Mouse (Mus musculus) lung, postnatal 0 days (tissue): Measurements from ENCODE around the gene Tnk2. TPM values are rescaled to one million over a fixed set of nuclear protein-coding genes. Genes with fewer than 3 reads are reported as not detected.
"Not testable (repeated sequence)": the region's sequence is repeated elsewhere in the genome, so short reads cannot be mapped to it uniquely, and the experiment has no call there.

Experiments
- ATAC-seq: fragments of 200-750 bp; cut with Nextera tagmentation; 2 replicates; pipeline ENCODE4 v1.8.0; 2017; ENCODE audit warnings: moderate library complexity
- DNase-seq: peaks from one replicate; pipeline ENCODE4 v3.0.0-alpha.2; 2016; ENCODE audit warnings: low spot score
- H3K27ac ChIP-seq: fragments of 300-500 bp; sonication (generic); 2 replicates; pipeline ENCODE4 v1.5.1; 2014; ENCODE audit warnings: antibody characterized with exemption, mild to moderate bottlenecking, low read length, mixed read lengths
- H3K27me3 ChIP-seq: fragments of 300-500 bp; sonication (generic); replicated peaks from 2 replicates; pipeline ENCODE4 v1.6.1; 2014; ENCODE audit warnings: low read length, mixed read lengths; ENCODE audit not compliant: insufficient read depth
- H3K36me3 ChIP-seq: fragments of 300-500 bp; sonication (generic); 2 replicates; pipeline ENCODE4 v1.6.1; 2014; ENCODE audit warnings: low read length, mixed read lengths; ENCODE audit not compliant: insufficient read depth
- H3K4me1 ChIP-seq: fragments of 300-500 bp; sonication (generic); 2 replicates; pipeline ENCODE4 v1.6.1; 2014; ENCODE audit warnings: antibody characterized with exemption, low read depth, low read length, mixed read lengths; ENCODE audit not compliant: insufficient read depth
- H3K4me2 ChIP-seq: fragments of 300-500 bp; sonication (generic); replicated peaks from 2 replicates; pipeline ENCODE4 v1.6.1; 2014; ENCODE audit warnings: low read depth, mild to moderate bottlenecking, low read length, moderate library complexity, mixed read lengths
- H3K4me3 ChIP-seq: fragments of 300-500 bp; sonication (generic); 2 replicates; pipeline ENCODE4 v1.5.1; 2014; ENCODE audit warnings: low read depth, low read length
- H3K9ac ChIP-seq: fragments of 300-500 bp; sonication (generic); replicated peaks from 2 replicates; pipeline ENCODE4 v1.6.1; 2014; ENCODE audit warnings: low read depth, mild to moderate bottlenecking
- H3K9me3 ChIP-seq: fragments of 300-500 bp; sonication (generic); 2 replicates; pipeline ENCODE4 v1.6.1; 2016; ENCODE audit warnings: low read length, mixed read lengths
- CTCF ChIP-seq: IDR thresholded peaks from 2 replicates; pipeline ENCODE4 v1.5.1; 2016; ENCODE audit warnings: antibody characterized with exemption, mild to moderate bottlenecking
- EP300 ChIP-seq: IDR thresholded peaks from 2 replicates; pipeline ENCODE4 v1.6.1; 2016; ENCODE audit warnings: antibody characterized with exemption, mild to moderate bottlenecking, control low read depth
- WGBS: fragments of 180-500 bp; shearing (Covaris S2); extraction: QIAGEN DNeasy Blood & Tissue Kit; methylation state at CpG from one replicate; pipeline ENCODE4 v1.1.7; 2014; 5-methylcytosine and 5-hydroxymethylcytosine counted together
- polyA plus RNA-seq: library from polyadenylated mRNA; unstranded; fragments of >200 nt; fragmentation: Nextera tagmentation; extraction: Ambion mirVana; gene quantifications from 2 replicates; pipeline ENCODE4 v1.2.1, GENCODE M21; 2015

The Tnk2 gene
- polyA plus RNA-seq, 1 experiment from 2014 or later, result 19.8 TPM

- H3K4me3 ChIP-seq, result no peak overlapping the region
- no peaks in the 10 kb centered on the region for H3K9me3 ChIP-seq
- ATAC-seq, result peak; percentile 78
- WGBS, result 6% methylated on average over 8 of the region's 8 CpGs
- DNase-seq, result peak; percentile 92
- H3K9ac ChIP-seq, result no peak overlapping the region
- no peaks in the 10 kb centered on the region for H3K27me3 ChIP-seq
- no peaks in the 10 kb centered on the region for H3K36me3 ChIP-seq
- TF ChIP-seq EP300 (no peak), CTCF (peak; percentile 96)
- no peak overlapping the region for H3K4me2 ChIP-seq
- no peak overlapping the region for H3K27ac ChIP-seq
- H3K4me1 ChIP-seq, result no peaks in the 10 kb centered on the region
Measured at GRCm38 (mm10) chr16:32638476-32638875, 5.2 kb upstream of the Tnk2 start.

- WGBS, result 29% methylated on average over 5 of the region's 5 CpGs
- H3K4me2 ChIP-seq, result no peak overlapping the region
- H3K9ac ChIP-seq, result no peak overlapping the region
- DNase-seq (peak; percentile 36), ATAC-seq (no peak)
- H3K36me3 ChIP-seq, result no peaks in the 10 kb centered on the region
- H3K9me3 ChIP-seq, result no peaks in the 10 kb centered on the region
- no peaks in the 10 kb centered on the region for H3K27me3 ChIP-seq
- no peak overlapping the region for H3K27ac ChIP-seq
- H3K4me3 ChIP-seq, result no peak overlapping the region
- TF ChIP-seq CTCF (no peak), EP300 (no peak)
- peaks cover 2% of the 10 kb centered on the region; the same call in 1 of the 2 replicates for H3K4me1 ChIP-seq
Measured at GRCm38 (mm10) chr16:32640096-32640495, 3.6 kb upstream of the Tnk2 start.

DNA sequence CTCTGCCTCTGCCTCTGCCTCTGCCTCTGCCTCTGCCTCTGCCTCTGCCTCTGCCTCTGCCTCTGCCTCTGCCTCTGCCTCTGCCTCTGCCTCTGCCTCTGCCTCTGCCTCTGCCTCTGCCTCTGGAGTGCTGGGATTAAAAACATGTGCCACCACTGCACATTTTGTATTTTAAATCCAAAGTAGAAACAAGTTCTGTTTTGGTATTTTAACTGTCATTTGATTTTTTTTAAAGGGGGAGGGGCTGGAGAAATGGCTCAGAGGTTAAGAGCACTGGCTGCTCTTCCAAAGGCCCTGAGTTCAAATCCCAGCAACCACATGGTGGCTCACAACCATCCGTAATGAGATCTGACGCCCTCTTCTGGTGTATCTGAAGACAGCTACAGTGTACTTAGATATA lies 3.0 kb upstream of the Tnk2 start:
- H3K9me3 ChIP-seq, ATAC-seq, H3K9ac ChIP-seq, H3K27ac ChIP-seq, DNase-seq, H3K27me3 ChIP-seq, H3K36me3 ChIP-seq, H3K4me2 ChIP-seq, H3K4me3 ChIP-seq, H3K4me1 ChIP-seq: not testable (repeated sequence)
- 65% methylated on average over 2 of the region's 2 CpGs for WGBS

GRCm38 (mm10) chr16:32641440-32642219 lies 2.0 kb upstream of the Tnk2 start:
- Histone ChIP-seq H3K27me3 (no peaks in the 10 kb centered on the region), H3K4me1 (peaks cover 6% of the 10 kb centered on the region; the same call in 1 of the 2 replicates), H3K4me3 (no peak overlapping the region), H3K36me3 (no peaks in the 10 kb centered on the region), H3K27ac (no peak overlapping the region), H3K9me3 (no peaks in the 10 kb centered on the region), H3K9ac (no peak overlapping the region), H3K4me2 (no peak overlapping the region)
- DNase-seq (no peak), ATAC-seq (no peak)
- no peak for TF ChIP-seq CTCF
- TF ChIP-seq EP300, result no peak
- 59% methylated on average over 18 of the region's 20 CpGs for WGBS

GRCm38 (mm10) chr16:32642280-32642679 lies 1.4 kb upstream of the Tnk2 start:
- no peak overlapping the region for H3K4me2 ChIP-seq
- no peaks in the 10 kb centered on the region for H3K9me3 ChIP-seq
- no peaks in the 10 kb centered on the region for H3K27me3 ChIP-seq
- no peak overlapping the region for H3K27ac ChIP-seq
- no peak for DNase-seq
- H3K36me3 ChIP-seq, result no peaks in the 10 kb centered on the region
- no peak overlapping the region for H3K9ac ChIP-seq
- TF ChIP-seq EP300, result no peak
- TF ChIP-seq CTCF, result no peak
- H3K4me3 ChIP-seq, result no peak overlapping the region
- WGBS, result 56% methylated on average over 13 of the region's 13 CpGs
- no peak for ATAC-seq
- peaks cover 6% of the 10 kb centered on the region; the same call in 1 of the 2 replicates for H3K4me1 ChIP-seq

DNA sequence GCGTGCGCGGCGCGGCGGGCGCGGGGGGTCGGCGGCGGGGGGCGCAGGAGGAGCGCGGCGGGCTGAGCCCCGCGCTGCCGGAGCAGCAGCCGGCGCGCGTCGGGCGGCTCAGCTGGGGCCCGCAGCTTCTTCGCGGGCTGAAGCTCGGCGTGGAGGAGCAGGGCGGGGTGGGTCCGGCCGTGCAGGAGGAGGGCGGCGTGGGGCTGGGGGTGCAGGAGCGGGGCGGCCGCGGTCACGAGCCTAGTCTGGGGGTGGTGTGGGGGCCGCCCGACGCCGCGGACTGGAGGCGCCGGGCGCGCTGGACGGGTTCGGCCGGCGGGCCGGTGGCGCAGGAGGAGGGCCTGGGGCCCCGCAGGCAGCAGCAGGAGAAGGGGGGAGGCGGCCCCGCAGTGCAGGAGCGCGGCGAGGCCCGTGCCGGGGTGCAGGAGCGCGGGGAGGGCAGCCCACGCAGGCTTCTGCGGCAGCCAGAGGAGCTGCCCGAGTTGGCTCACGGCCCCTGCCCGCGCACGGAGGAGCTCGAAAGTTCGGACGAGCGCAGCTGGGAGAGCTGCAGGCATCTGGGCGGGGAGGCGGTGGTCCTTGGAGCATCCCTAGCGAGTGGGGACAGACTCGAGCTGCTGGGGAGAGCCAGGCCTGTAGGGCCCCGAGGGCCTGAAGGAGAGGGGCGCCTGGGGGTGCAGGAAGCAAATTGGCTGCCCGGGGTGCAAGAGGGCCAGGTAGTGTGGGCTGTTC lies 561 bp downstream of the Tnk2 start:
- no peaks in the 10 kb centered on the region for H3K9me3 ChIP-seq
- WGBS, result 0% methylated on average over 29 of the region's 82 CpGs
- H3K4me1 ChIP-seq, result peaks cover 6% of the 10 kb centered on the region; the same call in 1 of the 2 replicates
- H3K4me3 ChIP-seq, result peak overlapping the region; percentile 84
- ATAC-seq (peak; percentile 60), DNase-seq (peak; percentile 51)
- peak overlapping the region; percentile 97 for H3K4me2 ChIP-seq
- TF ChIP-seq CTCF, result no peak
- no peak for TF ChIP-seq EP300
- no peaks in the 10 kb centered on the region for H3K36me3 ChIP-seq
- peak overlapping the region; percentile 68 for H3K9ac ChIP-seq
- no peaks in the 10 kb centered on the region for H3K27me3 ChIP-seq
- H3K27ac ChIP-seq, result peak overlapping the region; percentile 80
